Mouse (Mus musculus): ENCODE results near the gene Zic3.

Gene Zic3

GRCm38 (mm10) chrX:58022400-58022799, at the start of gene Zic3:
Gene Zic3 (plus strand): TSS chrX:58022700.
- DNase-seq, result no peak

- no peak for DNase-seq
Observed at GRCm38 (mm10) chrX:57982351-57982750, 40.1 kb upstream of the Zic3 start.

GRCm38 (mm10) chrX:57987455-57988109, 34.9 kb upstream of the Zic3 start:
- DNase-seq, result no peak

- DNase-seq, result no peak
Observed at GRCm38 (mm10) chrX:58013391-58013790, 9.1 kb upstream of the Zic3 start.

GRCm38 (mm10) chrX:58014093-58014492, 8.4 kb upstream of the Zic3 start:
- no peak for DNase-seq

- DNase-seq, result no peak
Observed at GRCm38 (mm10) chrX:58014761-58015160, 7.7 kb upstream of the Zic3 start.

- no peak for DNase-seq
Observed at GRCm38 (mm10) chrX:58015336-58015945, 7.1 kb upstream of the Zic3 start.

GRCm38 (mm10) chrX:58018720-58019119, 3.8 kb upstream of the Zic3 start:
- DNase-seq, result no peak

- no peak for DNase-seq
Observed at GRCm38 (mm10) chrX:58019257-58019953, 3.1 kb upstream of the Zic3 start.

GRCm38 (mm10) chrX:58027631-58028030, 5.1 kb downstream of the Zic3 start:
- no peak for DNase-seq

GRCm38 (mm10) chrX:58028082-58028481, 5.6 kb downstream of the Zic3 start:
- DNase-seq, result no peak

GRCm38 (mm10) chrX:58028858-58029257, 6.4 kb downstream of the Zic3 start:
- DNase-seq, result no peak

- DNase-seq, result no peak
Observed at GRCm38 (mm10) chrX:58030100-58030834, 7.8 kb downstream of the Zic3 start.

GRCm38 (mm10) chrX:58030835-58031670, 8.6 kb downstream of the Zic3 start:
- DNase-seq, result no peak

GRCm38 (mm10) chrX:58031671-58032605, 9.4 kb downstream of the Zic3 start:
- no peak for DNase-seq

GRCm38 (mm10) chrX:58032622-58033021, 10.1 kb downstream of the Zic3 start:
- DNase-seq, result no peak

- no peak for DNase-seq
Observed at GRCm38 (mm10) chrX:58033521-58033920, 11.0 kb downstream of the Zic3 start.

- no peak for DNase-seq
Observed at GRCm38 (mm10) chrX:58038061-58039007, 15.8 kb downstream of the Zic3 start.

GRCm38 (mm10) chrX:58039703-58040102, 17.2 kb downstream of the Zic3 start:
- no peak for DNase-seq

GRCm38 (mm10) chrX:58041865-58042264, 19.4 kb downstream of the Zic3 start:
- no peak for DNase-seq
